Mouse (Mus musculus) CH12.LX (cell line): ENCODE measurements around the gene Adra2a. TPM values are rescaled to one million over a fixed set of nuclear protein-coding genes. Genes with fewer than 3 reads are reported as not detected.

ENCODE experiments used
- DNase-seq: peaks from one replicate; pipeline ENCODE4 v3.0.0-alpha.2; 2013; ENCODE audit errors: extremely low read depth
- H3K27ac ChIP-seq: 2 replicates; pipeline ENCODE4 v1.5.1; 2012; ENCODE audit warnings: low read depth, mild to moderate bottlenecking, control low read depth, moderate library complexity; ENCODE audit not compliant: insufficient read depth
- H3K27me3 ChIP-seq: replicated peaks from 2 replicates; pipeline ENCODE3; 2012; ENCODE audit warnings: inconsistent platforms
- H3K36me3 ChIP-seq, 2 experiments: replicated peaks in 1 of 2; 2 replicates each; pipeline versions ENCODE3 to v1.6.1; 2012; ENCODE audit warnings: inconsistent platforms in 1 of 2, low read length in 1 of 2, mild to moderate bottlenecking in 1 of 2, mixed read lengths in 1 of 2, moderate library complexity in 1 of 2; ENCODE audit not compliant: control insufficient read depth in 1 of 2, insufficient read depth in 1 of 2
- H3K4me1 ChIP-seq, 2 experiments: 2 replicates each; pipeline ENCODE4 v1.6.1; 2012; ENCODE audit warnings: inconsistent platforms in 1 of 2, moderate library complexity in 1 of 2; ENCODE audit not compliant: insufficient read depth in 2 of 2, control insufficient read depth in 1 of 2
- H3K4me2 ChIP-seq: 2 replicates; pipeline ENCODE4 v1.6.1; 2012; ENCODE audit warnings: low read depth, mild to moderate bottlenecking, control low read depth; ENCODE audit not compliant: poor library complexity, insufficient read depth, severe bottlenecking
- H3K4me3 ChIP-seq, 3 experiments: fragments of 150-350 bp in 1 of 3; sonication (generic) in 1 of 3; replicated peaks in 1 of 3; 2 replicates each; pipeline versions ENCODE3 to v1.5.1; 2011 to 2012; ENCODE audit warnings: low read depth in 2 of 3, low read length in 2 of 3, mild to moderate bottlenecking in 2 of 3, moderate library complexity in 2 of 3, control low read depth in 1 of 3, improper control_type of control experiment in 1 of 3, inconsistent platforms in 1 of 3, mixed read lengths in 1 of 3; ENCODE audit not compliant: poor library complexity in 1 of 3
- H3K79me2 ChIP-seq: replicated peaks from 2 replicates; pipeline ENCODE4 v1.6.1; 2012; ENCODE audit warnings: mild to moderate bottlenecking, moderate library complexity; ENCODE audit not compliant: control insufficient read depth, poor library complexity, insufficient read depth, severe bottlenecking; ENCODE audit errors: extremely low read depth
- H3K9ac ChIP-seq: 2 replicates; pipeline ENCODE4 v1.6.1; 2012; ENCODE audit warnings: low read depth, mild to moderate bottlenecking, control low read depth, moderate library complexity; ENCODE audit not compliant: insufficient read depth
- H3K9me3 ChIP-seq: replicated peaks from 2 replicates; pipeline ENCODE3; 2012; ENCODE audit warnings: low read length, inconsistent platforms, mixed read lengths
- BHLHE40 ChIP-seq: IDR thresholded peaks from 2 replicates; pipeline ENCODE4 v1.6.1; 2011; ENCODE audit warnings: mild to moderate bottlenecking, low read depth, low read length, improper control_type of control experiment
- CHD1 ChIP-seq: IDR thresholded peaks from 2 replicates; pipeline ENCODE4 v1.6.1; 2012; ENCODE audit warnings: low read depth, low read length, improper control_type of control experiment, inconsistent platforms
- CHD2 ChIP-seq: IDR thresholded peaks from 2 replicates; pipeline ENCODE4 v1.6.1; 2011; ENCODE audit warnings: low read length, improper control_type of control experiment
- CTCF ChIP-seq, 2 experiments: IDR thresholded peaks in 1 of 2; conservative IDR thresholded peaks in 1 of 2; 2 replicates each; pipeline ENCODE4 v1.5.1; 2011 to 2012; ENCODE audit warnings: low read depth in 2 of 2, low read length in 2 of 2, improper control_type of control experiment in 1 of 2, inconsistent platforms in 1 of 2, mild to moderate bottlenecking in 1 of 2, moderate library complexity in 1 of 2
- E2F4 ChIP-seq: IDR thresholded peaks from 2 replicates; pipeline ENCODE4 v1.6.1; 2011; ENCODE audit warnings: low read depth, low read length, improper control_type of control experiment; ENCODE audit not compliant: insufficient replicate concordance
- ETS1 ChIP-seq: conservative IDR thresholded peaks from 2 replicates; pipeline ENCODE4 v1.6.1; 2012; ENCODE audit warnings: low read depth, mild to moderate bottlenecking, inconsistent platforms, low read length, improper control_type of control experiment, moderate library complexity
- GABPA ChIP-seq: IDR thresholded peaks from 2 replicates; pipeline ENCODE4 v1.6.1; 2012; ENCODE audit warnings: low read depth, low read length, improper control_type of control experiment, inconsistent platforms; ENCODE audit not compliant: insufficient replicate concordance
- IRF4 ChIP-seq: IDR thresholded peaks from 2 replicates; pipeline ENCODE4 v1.6.1; 2014; ENCODE audit warnings: low read depth, mild to moderate bottlenecking, inconsistent platforms, low read length, improper control_type of control experiment
- JUN ChIP-seq: IDR thresholded peaks from 2 replicates; pipeline ENCODE4 v1.6.1; 2011; ENCODE audit warnings: low read depth, mild to moderate bottlenecking, low read length, improper control_type of control experiment, moderate library complexity; ENCODE audit not compliant: insufficient read depth
- MAFK ChIP-seq: IDR thresholded peaks from 2 replicates; pipeline ENCODE4 v1.6.1; 2011; ENCODE audit warnings: low read length, improper control_type of control experiment; ENCODE audit not compliant: insufficient replicate concordance
- MEF2A ChIP-seq: IDR thresholded peaks from 2 replicates; pipeline ENCODE4 v1.6.1; 2014; ENCODE audit warnings: low read depth, mild to moderate bottlenecking, inconsistent platforms, low read length, improper control_type of control experiment, borderline replicate concordance
- POLR2A ChIP-seq: IDR thresholded peaks from 2 replicates; pipeline ENCODE4 v1.6.1; 2011; ENCODE audit warnings: low read depth, mild to moderate bottlenecking, improper control_type of control experiment, low read length
- RAD21 ChIP-seq: IDR thresholded peaks from 2 replicates; pipeline ENCODE4 v1.6.1; 2011; ENCODE audit warnings: low read depth, mild to moderate bottlenecking, low read length, improper control_type of control experiment, moderate library complexity
- RCOR1 ChIP-seq: conservative IDR thresholded peaks from 2 replicates; pipeline ENCODE4 v1.6.1; 2012; ENCODE audit warnings: low read depth, mild to moderate bottlenecking, inconsistent platforms, low read length, improper control_type of control experiment
- SIN3A ChIP-seq: IDR thresholded peaks from 2 replicates; pipeline ENCODE4 v1.6.1; 2012; ENCODE audit warnings: low read length, improper control_type of control experiment, inconsistent platforms
- SMC3 ChIP-seq: IDR thresholded peaks from 2 replicates; pipeline ENCODE4 v1.6.1; 2011; ENCODE audit warnings: low read depth, low read length, improper control_type of control experiment
- UBTF ChIP-seq: IDR thresholded peaks from 2 replicates; pipeline ENCODE4 v1.6.1; 2012; ENCODE audit warnings: low read depth, mild to moderate bottlenecking, inconsistent platforms, low read length, improper control_type of control experiment, moderate library complexity
- dilution Hi-C: fragments of 300-500 bp; cut with MboI; formaldehyde crosslinking; loops from 2 replicates; pipeline ENCODE4 v1.14.3; 2020; ENCODE audit warnings: low sequenced_read_pairs; ENCODE audit not compliant: extremely low pct_unique_long_range_greater_than_20kb, extremely low pct_ligation_motif_present
- in situ Hi-C: fragments of 300-500 bp; cut with MboI; formaldehyde crosslinking; loops from 3 replicates; pipeline ENCODE4 v1.14.3; 2019; ENCODE audit warnings: low sequenced_read_pairs, low pct_ligation_motif_present, low pct_unique_long_range_greater_than_20kb, mixed read lengths
- polyA plus RNA-seq: library from polyadenylated mRNA; unstranded; fragments of >175 nt; gene quantifications from 2 replicates; pipeline ENCODE4 v1.2.1, GENCODE M21; 2012; ENCODE audit warnings: low read depth; ENCODE audit not compliant: insufficient read length
- total RNA-seq, 2 experiments: library from RNA; depleted of rRNA; stranded (reverse); fragments of 300-350 nt in 1 of 2; fragments of >200 nt in 1 of 2; gene quantifications; 2 replicates each; pipeline ENCODE4 v1.2.3; 2012 to 2014

The Adra2a gene
- total and polyA plus RNA-seq, 3 experiments, result 0.04 to 0.07 TPM; not detected in 1

DNA sequence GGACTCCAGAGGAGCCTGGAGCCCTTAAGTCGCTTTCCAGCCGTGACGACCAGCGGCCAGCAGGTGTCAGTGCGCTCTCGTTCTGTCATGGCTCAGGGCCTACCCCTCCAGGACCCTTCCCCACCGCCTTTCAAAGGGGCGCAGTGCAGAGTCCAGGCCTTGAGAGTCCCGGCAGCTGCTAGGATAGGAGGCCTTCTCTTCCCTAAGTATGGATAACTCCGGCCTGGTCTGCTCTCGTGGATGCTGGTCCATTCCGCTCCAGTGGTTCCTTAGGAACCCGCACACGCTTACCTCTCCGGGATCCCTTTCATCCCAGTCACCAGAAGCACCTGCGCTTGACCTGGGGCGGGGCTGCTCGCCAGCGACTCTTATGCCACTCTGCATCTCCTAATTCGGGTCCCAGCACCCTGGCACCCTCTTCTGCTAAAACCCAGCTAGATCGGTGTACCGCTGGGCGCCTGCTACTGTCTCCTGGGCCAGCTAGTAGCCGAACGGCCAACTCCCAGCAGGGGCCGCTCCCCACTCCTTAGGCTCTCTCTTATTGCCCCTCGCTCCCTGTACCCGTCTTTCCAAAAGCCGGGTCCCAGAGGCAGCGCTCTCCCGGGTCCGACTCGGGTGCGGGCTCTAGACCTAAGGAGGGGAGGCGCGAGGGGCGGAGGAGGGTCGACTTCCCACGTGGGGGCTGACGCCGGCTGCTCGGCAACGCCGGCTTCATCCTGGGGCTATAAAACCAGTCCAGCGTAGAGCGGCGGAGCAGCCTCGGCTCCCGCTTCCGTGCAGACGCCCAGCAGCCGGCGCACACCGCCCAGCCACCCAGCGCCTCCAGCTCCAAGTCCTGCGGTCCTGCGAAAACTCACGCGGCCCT lies 788 bp downstream of the Adra2a start:
- dilution Hi-C loops, result no loop called here
- in situ Hi-C loops, result no loop called here
- DNase-seq, result no peak
- no peak overlapping the region for H3K9ac ChIP-seq
- no peak overlapping the region for H3K4me3 ChIP-seq
- no peak overlapping the region for H3K27ac ChIP-seq
- H3K4me2 ChIP-seq, result no peak overlapping the region
- H3K36me3 ChIP-seq, result peaks cover 0 to 12% of the 10 kb centered on the region in 2 experiments
- no peak for TF ChIP-seq IRF4
- TF ChIP-seq CHD2, result no peak
- peak; percentile 35 for TF ChIP-seq RAD21
- TF ChIP-seq GABPA, result no peak
- peak; percentile 42 for TF ChIP-seq SMC3
- peak in 1 of 2 experiments; percentile 45; a peak in 2 of 4 replicates for TF ChIP-seq CTCF (conservative IDR thresholded peaks at IDR 0.05 in 1 of 2, IDR thresholded peaks at IDR 0.05 in 1 of 2; ENCODE audit: low read depth in 2 of 2, low read length in 2 of 2)
- TF ChIP-seq RCOR1, result no peak
- TF ChIP-seq JUN, result no peak
- TF ChIP-seq SIN3A, result no peak
- no peak for TF ChIP-seq ETS1
- no peak for TF ChIP-seq POLR2A
- H3K4me1 ChIP-seq, result peaks cover 0 to 30% of the 10 kb centered on the region in 2 experiments; a peak in 2 of 4 replicates
- H3K27me3 ChIP-seq, result no peaks in the 10 kb centered on the region
- H3K9me3 ChIP-seq, result peaks cover 31% of the 10 kb centered on the region
- no peaks in the 10 kb centered on the region for H3K79me2 ChIP-seq

GRCm38 (mm10) chr19:54045412-54045811 lies 1.5 kb downstream of the Adra2a start:
- peaks cover 31% of the 10 kb centered on the region for H3K9me3 ChIP-seq
- dilution Hi-C loops (no loop called here), in situ Hi-C loops (no loop called here)
- no peak overlapping the region for H3K4me2 ChIP-seq
- H3K4me3 ChIP-seq, result no peak overlapping the region
- no peaks in the 10 kb centered on the region for H3K27me3 ChIP-seq
- no peaks in the 10 kb centered on the region for H3K79me2 ChIP-seq
- no peak for DNase-seq
- TF ChIP-seq MEF2A, result no peak
- no peak for TF ChIP-seq CHD1
- TF ChIP-seq BHLHE40, result no peak
- TF ChIP-seq UBTF, result no peak
- no peak for TF ChIP-seq MAFK
- no peak for TF ChIP-seq E2F4
- no peak for TF ChIP-seq CTCF (conservative IDR thresholded peaks at IDR 0.05 in 1 of 2, IDR thresholded peaks at IDR 0.05 in 1 of 2; ENCODE audit: low read depth in 2 of 2, low read length in 2 of 2)
- peaks cover 0 to 33% of the 10 kb centered on the region in 2 experiments; a peak in 2 of 4 replicates for H3K4me1 ChIP-seq
- peaks cover 0 to 12% of the 10 kb centered on the region in 2 experiments for H3K36me3 ChIP-seq
- no peak overlapping the region for H3K9ac ChIP-seq
- H3K27ac ChIP-seq, result no peak overlapping the region
